Mouse (Mus musculus) embryonic fibroblast, embryonic 13.5 days (primary cell): ENCODE measurements at regions not wholly inside any gene's neighbourhood (a gene's known extent, or its start where the extent isn't known, plus 50 kb on each side); places are given as distances from the start of the nearest gene placed in this dataset.

Experiments used
- H3K27ac ChIP-seq: 2 replicates; pipeline ENCODE4 v1.5.1; 2012; ENCODE audit warnings: low read length, control low read depth, inconsistent platforms; ENCODE audit not compliant: insufficient read depth
- H3K4me1 ChIP-seq: 2 replicates; pipeline ENCODE4 v1.6.1; 2011; ENCODE audit warnings: low read length; ENCODE audit not compliant: control insufficient read depth, insufficient read depth
- H3K4me3 ChIP-seq: 2 replicates; pipeline ENCODE4 v1.5.1; 2011; ENCODE audit warnings: mild to moderate bottlenecking, control low read depth, low read length; ENCODE audit not compliant: insufficient read depth
- CTCF ChIP-seq: IDR thresholded peaks from 2 replicates; pipeline ENCODE4 v1.5.1; 2011; ENCODE audit warnings: mild to moderate bottlenecking, control low read depth, low read length, moderate library complexity, borderline replicate concordance; ENCODE audit not compliant: insufficient read depth
- POLR2A ChIP-seq: IDR thresholded peaks from 2 replicates; pipeline ENCODE4 v1.6.1; 2011; ENCODE audit warnings: low read depth, mild to moderate bottlenecking, control low read depth, low read length, moderate library complexity

GRCm38 (mm10) chr6:99784804-99785203 is 58.6 kb upstream of the Prok2 start:
- Histone ChIP-seq H3K27ac (no peak overlapping the region), H3K4me3 (no peak overlapping the region), H3K4me1 (peaks cover 2% of the 10 kb centered on the region; the same call in 1 of the 2 replicates)
- no peak for TF ChIP-seq POLR2A
- TF ChIP-seq CTCF = no peak

- H3K4me1 ChIP-seq = peaks cover 2% of the 10 kb centered on the region; the same call in 1 of the 2 replicates
- TF ChIP-seq POLR2A (no peak), CTCF (no peak)
- no peak overlapping the region for H3K27ac ChIP-seq
- H3K4me3 ChIP-seq = no peak overlapping the region
Measured at GRCm38 (mm10) chr6:99784285-99784684, 58.1 kb upstream of the Prok2 start.

GRCm38 (mm10) chr6:99782996-99783395 is 56.8 kb upstream of the Prok2 start:
- Histone ChIP-seq H3K27ac (no peak overlapping the region), H3K4me3 (no peak overlapping the region), H3K4me1 (peaks cover 2% of the 10 kb centered on the region; the same call in 1 of the 2 replicates)
- TF ChIP-seq CTCF = no peak
- TF ChIP-seq POLR2A = no peak
